Mouse (Mus musculus): ENCODE results near the gene Cckbr.
"Not testable (repeated sequence)": the region's sequence is repeated elsewhere in the genome, so short reads cannot be mapped to it uniquely, and the experiment has no call there.

Cckbr gene

GRCm38 (mm10) chr7:105437979-105438772 is 12.6 kb downstream of the Cckbr start:
- DNase-seq (ENCODE audit: low spot score in 2 of 2) = no peak

DNA sequence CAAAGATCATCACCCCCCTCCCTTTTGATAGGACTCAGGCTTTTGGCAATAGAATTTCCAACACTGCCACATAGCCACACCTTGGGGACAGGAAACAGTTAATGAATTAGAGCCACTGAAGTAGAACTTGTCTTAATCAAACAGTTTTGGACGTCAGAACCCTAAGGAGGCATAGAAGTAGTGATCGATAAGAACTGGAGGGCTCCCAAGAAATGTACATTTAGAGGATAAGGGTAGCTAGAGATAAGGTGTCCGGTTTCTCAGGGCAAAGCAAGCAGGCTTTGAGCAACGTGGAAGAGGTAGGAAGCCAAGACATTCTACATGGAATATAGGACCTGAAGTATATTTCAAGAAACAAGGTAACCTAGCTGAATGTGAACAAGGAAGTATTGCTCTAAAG is 15.9 kb downstream of the Cckbr start:
- DNase-seq (ENCODE audit: low spot score in 2 of 2) = no peak

DNA sequence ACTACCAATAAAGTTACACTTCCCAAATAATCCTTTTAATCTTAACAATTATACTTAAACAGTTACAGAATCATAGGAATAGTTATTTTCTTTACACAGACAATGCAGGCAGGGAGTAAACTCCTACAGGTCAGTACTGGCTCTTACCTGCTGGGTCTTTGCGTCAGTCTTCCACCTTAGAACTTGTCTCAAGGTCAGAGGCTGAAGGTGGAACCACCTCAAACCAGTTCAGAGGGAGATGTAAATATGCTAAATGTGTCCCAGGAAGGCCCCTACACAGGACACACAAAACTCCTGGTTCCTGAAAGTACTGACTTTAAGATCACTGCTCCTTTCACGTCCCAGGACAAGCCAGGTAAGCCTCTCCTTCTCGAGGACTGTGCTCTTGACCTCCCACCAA is 19.5 kb downstream of the Cckbr start:
- DNase-seq (ENCODE audit: low spot score in 2 of 2) = no peak

DNA sequence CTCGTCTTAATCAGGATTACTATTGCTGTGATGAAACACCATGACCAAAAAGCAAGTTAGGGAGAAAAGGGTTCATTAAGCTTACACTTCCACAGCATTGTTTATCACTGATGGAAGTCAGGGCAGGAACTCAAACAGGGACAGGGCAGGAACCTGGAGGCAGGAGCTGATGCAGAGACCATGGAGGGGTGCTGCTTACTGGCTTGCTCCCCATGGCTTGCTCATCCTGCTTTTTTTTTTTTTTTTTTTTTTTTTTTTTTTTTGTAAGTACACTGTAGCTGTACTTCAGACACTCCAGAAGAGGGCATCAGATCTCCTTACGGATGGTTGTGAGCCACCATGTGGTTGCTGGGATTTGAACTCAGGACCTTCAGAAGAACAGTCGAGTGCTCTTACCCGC is 27.8 kb downstream of the Cckbr start:
- DNase-seq (ENCODE audit: low spot score in 2 of 2) = not testable (repeated sequence)

DNA sequence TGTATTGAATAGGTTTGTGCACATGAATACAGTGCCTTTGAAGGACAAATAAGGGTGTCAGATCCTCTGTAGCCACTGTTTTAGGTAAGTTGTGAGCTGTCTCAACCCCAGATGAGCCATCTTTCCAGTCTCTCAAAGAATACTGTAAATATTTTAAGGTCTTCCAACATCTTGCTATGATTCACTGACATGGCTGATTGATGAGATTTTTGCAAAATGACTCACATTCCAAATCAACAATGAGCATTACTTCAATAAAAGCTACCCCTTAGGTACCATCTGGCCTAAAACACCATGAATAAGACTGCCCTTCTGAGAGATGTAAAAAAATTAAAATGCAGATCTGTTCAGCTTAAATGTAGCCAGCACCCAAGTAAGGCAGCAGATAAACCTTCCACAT is 33.0 kb downstream of the Cckbr start:
- DNase-seq (ENCODE audit: low spot score in 2 of 2) = no peak

GRCm38 (mm10) chr7:105465505-105465904 is 40.0 kb downstream of the Cckbr start:
- DNase-seq (ENCODE audit: low spot score in 2 of 2) = peak; percentile 74 to 79

GRCm38 (mm10) chr7:105472607-105473006 is 47.1 kb downstream of the Cckbr start:
- DNase-seq (ENCODE audit: low spot score in 2 of 2) = peak in 1 of 2 experiments; percentile 42

GRCm38 (mm10) chr7:105474771-105475315 is 49.3 kb downstream of the Cckbr start:
- no peak for DNase-seq (ENCODE audit: low spot score in 2 of 2)

- DNase-seq (ENCODE audit: low spot score in 2 of 2) = no peak
These were observed 49.9 kb downstream of the Cckbr start for GRCm38 (mm10) chr7:105475396-105475949.

DNA sequence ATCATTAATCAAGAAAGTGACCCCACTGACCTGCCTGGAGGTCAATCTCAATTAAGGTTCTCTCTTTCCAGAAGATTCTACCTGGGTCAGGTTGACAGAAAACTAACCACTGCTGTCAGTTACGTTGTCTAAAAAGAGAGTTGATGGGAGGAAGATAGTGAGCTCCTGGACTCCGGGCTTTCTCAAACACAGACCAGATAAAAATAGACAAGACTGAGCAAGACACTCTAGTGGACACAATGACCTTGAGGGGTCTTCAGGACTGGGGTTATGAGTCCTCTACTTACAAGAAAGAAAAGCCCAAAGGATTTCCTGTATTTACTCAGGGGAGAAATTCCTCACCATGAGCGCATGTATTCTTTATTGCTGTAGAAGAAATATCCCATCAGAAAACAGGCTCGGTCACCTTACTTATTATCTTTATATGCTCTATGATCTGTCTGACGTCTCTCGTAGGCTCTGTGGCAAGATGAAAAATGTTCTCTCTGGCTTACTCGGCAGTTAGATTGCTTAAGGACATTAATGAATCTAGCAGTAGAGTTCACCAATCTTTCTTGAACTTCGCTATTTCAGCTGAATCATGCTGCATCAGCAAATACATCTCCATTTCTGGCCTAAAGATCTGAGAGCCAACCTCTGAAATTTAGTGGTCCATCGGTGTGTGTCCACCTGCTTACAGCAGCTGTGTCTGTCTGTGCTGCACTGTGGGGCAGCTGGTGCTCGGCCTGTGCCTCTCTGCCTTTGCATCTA is 51.3 kb downstream of the Cckbr start:
- DNase-seq (ENCODE audit: low spot score in 2 of 2) = no peak

- DNase-seq (ENCODE audit: low spot score in 2 of 2) = no peak
These were observed 51.8 kb downstream of the Cckbr start for GRCm38 (mm10) chr7:105477433-105477700.

GRCm38 (mm10) chr7:105477841-105478240 is 52.3 kb downstream of the Cckbr start:
- peak; percentile 71 to 75 for DNase-seq (ENCODE audit: low spot score in 2 of 2)

- no peak for DNase-seq (ENCODE audit: low spot score in 2 of 2)
These were observed 52.8 kb downstream of the Cckbr start for GRCm38 (mm10) chr7:105478344-105478743.

GRCm38 (mm10) chr7:105479232-105479631 is 53.7 kb downstream of the Cckbr start:
- DNase-seq (ENCODE audit: low spot score in 2 of 2) = no peak

DNA sequence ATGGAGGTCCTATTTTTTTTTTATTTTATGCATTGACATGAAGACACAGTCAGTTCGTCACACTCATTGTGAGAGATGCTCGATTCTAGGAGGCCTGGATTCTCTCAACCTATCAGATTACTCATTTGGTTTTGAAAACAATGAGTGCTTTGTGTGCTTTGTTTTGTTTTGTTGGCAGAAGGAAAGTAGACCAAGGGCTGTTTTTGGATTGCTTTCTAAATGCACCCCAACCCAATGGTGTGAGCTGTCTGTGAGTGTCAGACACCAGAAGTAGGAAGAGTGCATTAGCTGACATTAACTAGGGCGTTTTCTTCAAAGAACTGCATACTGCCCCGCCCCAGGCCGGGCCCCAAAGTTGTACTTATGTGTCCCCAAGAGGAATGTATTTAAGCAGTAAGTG is 54.5 kb downstream of the Cckbr start:
- no peak for DNase-seq (ENCODE audit: low spot score in 2 of 2)

DNA sequence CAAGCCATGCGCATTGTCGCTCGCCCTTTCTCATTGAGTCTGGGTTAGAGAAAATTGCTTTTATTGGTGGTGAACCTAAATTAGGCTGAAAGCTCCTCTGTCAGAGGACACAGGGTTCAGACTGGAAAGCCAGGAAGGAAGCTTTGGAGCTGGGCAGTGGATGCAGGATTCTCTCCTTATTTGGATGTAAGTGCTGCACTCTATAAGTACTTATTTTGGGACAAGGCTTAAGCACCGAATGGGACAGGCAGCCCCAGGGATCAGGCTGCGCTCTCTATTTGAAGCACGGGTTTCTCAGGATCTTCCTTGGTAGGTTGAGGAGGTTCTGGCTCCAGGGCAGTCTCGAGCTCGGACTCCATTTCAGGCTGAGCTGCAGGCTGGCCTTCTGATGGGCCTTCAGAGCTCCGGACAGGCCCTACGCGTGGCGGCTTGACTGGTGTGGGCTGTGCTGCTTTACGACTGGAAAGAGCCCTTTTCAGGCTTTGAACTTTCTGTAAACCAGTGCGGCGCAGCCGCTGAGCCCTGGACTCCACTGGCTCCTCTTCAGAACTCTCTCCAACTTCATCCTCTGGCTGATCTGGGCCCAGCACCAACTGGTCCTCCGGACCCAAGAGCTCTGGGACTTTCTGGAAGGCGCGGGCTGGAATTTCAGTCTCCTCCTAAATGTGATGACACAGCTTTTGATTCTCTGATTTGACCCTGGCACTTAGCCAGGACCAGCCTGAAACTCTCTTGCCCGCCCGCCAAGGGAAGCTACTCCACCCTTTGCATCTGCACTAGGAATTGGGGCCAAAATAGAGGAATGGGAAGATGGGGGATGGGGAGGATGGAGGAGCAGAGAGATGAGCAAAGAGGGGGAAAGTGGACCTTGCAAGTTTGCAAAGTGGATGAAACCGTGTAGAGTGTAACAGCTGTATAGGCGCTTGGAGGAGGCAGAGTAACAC is 55.3 kb downstream of the Cckbr start:
- no peak for DNase-seq (ENCODE audit: low spot score in 2 of 2)

DNA sequence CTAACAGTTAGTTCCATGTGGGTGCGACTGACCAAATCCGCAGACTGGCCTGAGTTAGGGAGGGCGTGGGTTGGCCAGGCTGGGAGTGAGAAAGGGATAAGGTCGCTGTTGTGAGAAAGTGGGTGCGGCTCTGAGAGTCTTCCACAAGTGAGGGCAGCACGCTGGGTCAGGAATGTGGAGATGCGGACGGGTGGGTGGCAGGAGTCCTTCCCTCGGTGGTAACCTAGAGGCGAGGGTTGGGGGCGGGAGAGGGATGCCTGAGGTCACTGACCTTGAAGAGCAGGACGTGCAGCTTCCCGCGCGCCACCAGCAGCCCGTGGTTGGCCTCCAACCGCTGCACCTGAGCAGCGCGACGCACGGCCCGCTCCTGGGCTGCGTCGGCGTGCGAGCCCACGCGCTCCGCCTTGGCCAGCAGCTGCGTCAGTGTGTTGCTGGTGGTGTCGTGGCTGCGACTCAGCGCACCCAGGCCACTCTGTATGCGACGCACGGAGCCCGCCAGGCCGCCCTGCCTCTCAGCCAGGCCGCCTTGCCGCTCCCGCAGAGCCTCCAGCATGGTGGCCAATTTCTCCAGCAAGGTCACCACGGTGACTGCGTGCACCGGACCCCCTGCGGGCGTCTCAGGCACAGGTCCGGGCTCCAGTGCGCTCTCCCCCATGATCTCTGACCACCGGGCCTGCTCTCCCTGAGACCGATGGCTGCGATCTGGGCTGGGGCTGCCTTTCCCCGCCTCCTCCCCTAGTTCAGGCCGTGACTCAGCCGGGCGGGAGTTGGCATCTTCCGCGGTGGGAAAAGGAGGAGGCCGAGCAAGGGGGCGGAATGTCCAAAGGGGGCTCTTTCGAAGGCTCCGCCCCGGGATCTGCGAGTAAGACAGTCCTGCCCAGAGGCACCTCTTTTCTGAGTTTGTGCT is 56.2 kb downstream of the Cckbr start, which contains the start of gene Cavin3:
Gene Cavin3 (minus strand): TSS at position 796 of the 907 bp plus-strand sequence.
- peak; percentile 68 to 70 for DNase-seq (ENCODE audit: low spot score in 2 of 2)

DNA sequence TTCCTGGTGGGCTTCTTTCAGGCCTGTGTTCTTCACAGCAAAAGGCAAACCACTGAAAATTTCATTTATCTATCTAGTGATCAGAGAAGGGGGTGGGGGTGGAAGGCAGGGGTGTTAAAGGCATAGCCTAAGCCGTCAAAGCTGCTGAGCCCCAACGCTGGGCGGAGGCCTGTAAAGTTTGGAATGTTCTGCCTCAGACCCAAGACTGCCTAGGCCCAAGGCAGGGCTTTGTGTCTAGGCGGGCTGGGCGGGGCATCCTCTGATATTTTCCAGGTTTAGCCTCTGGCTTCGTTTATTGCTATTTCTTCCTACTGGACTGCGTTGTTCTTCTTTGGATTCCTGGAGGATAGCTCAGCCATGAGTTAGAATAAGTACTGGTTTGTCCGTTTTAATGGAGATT is 56.9 kb downstream of the Cckbr start:
- DNase-seq (ENCODE audit: low spot score in 2 of 2) = no peak

DNA sequence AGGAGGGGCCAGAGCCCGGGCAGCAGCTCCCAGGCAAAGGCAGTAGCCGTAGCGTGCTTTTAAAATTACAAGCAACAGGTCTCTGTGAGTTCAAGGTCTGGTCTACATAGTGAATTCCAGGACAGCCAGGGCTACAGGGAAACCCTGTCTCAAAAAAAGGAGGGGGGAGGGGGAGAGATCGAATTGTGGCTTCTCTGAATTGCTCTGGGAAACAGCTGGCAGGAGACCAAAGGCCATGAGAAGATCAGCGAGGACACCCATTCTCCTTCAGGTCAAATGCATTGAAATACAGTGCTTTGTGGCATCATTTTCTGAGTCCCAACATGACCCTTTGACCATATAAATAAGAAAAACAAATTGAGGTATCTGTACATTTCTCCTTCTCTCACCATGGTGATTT is 59.5 kb downstream of the Cckbr start:
- no peak for DNase-seq (ENCODE audit: low spot score in 2 of 2)

GRCm38 (mm10) chr7:105487104-105487876 is 61.8 kb downstream of the Cckbr start:
- DNase-seq (ENCODE audit: low spot score in 2 of 2) = peak; percentile 89 to 93

Data from right cerebral cortex, adult 2 months (tissue).